Mouse (Mus musculus) lung, embryonic 15.5 days (tissue): ENCODE results near the gene Cyp3a44. TPM values are rescaled to one million over a fixed set of nuclear protein-coding genes. Genes with fewer than 3 reads are reported as not detected.
"Not testable (repeated sequence)": the region's sequence is repeated elsewhere in the genome, so short reads cannot be mapped to it uniquely, and the experiment has no call there.

Experiments
- ATAC-seq: fragments of 200-750 bp; cut with Nextera tagmentation; 2 replicates; pipeline ENCODE4 v1.8.0; 2017; ENCODE audit warnings: moderate number of reproducible peaks, borderline replicate concordance; ENCODE audit not compliant: low FRiP score, low TSS enrichment; ENCODE audit errors: extremely low read depth
- H3K27ac ChIP-seq: fragments of 300-500 bp; sonication (generic); 2 replicates; pipeline ENCODE4 v1.5.1; 2015; ENCODE audit warnings: moderate library complexity, mild to moderate bottlenecking, inconsistent platforms
- H3K27me3 ChIP-seq: fragments of 300-500 bp; sonication (generic); 2 replicates; pipeline ENCODE4 v1.6.1; 2015; ENCODE audit warnings: inconsistent platforms
- H3K36me3 ChIP-seq: fragments of 300-500 bp; sonication (generic); 2 replicates; pipeline ENCODE4 v1.6.1; 2015; ENCODE audit warnings: inconsistent platforms
- H3K4me1 ChIP-seq: fragments of 300-500 bp; sonication (generic); 2 replicates; pipeline ENCODE4 v1.6.1; 2015; ENCODE audit warnings: inconsistent platforms
- H3K4me2 ChIP-seq: fragments of 300-500 bp; sonication (generic); 2 replicates; pipeline ENCODE4 v1.6.1; 2015; ENCODE audit warnings: inconsistent platforms, mild to moderate bottlenecking, moderate library complexity
- H3K4me3 ChIP-seq: fragments of 300-500 bp; sonication (generic); 2 replicates; pipeline ENCODE4 v1.5.1; 2015; ENCODE audit warnings: mild to moderate bottlenecking, inconsistent platforms
- H3K9ac ChIP-seq: fragments of 300-500 bp; sonication (generic); 2 replicates; pipeline ENCODE4 v1.6.1; 2015; ENCODE audit warnings: inconsistent platforms
- H3K9me3 ChIP-seq: fragments of 300-500 bp; sonication (generic); 2 replicates; pipeline ENCODE4 v1.6.1; 2016; ENCODE audit warnings: inconsistent platforms
- WGBS: fragments of 180-500 bp; shearing (Covaris S2); methylation state at CpG from one replicate; pipeline ENCODE4 v1.1.7; 2015; 5-methylcytosine and 5-hydroxymethylcytosine counted together
- polyA plus RNA-seq: library from polyadenylated mRNA; unstranded; fragments of >200 nt; fragmentation: Nextera tagmentation; extraction: Ambion mirVana; gene quantifications from 2 replicates; pipeline ENCODE4 v1.2.1, GENCODE M21; 2015

The Cyp3a44 gene
- not detected in 2 replicates for polyA plus RNA-seq

DNA sequence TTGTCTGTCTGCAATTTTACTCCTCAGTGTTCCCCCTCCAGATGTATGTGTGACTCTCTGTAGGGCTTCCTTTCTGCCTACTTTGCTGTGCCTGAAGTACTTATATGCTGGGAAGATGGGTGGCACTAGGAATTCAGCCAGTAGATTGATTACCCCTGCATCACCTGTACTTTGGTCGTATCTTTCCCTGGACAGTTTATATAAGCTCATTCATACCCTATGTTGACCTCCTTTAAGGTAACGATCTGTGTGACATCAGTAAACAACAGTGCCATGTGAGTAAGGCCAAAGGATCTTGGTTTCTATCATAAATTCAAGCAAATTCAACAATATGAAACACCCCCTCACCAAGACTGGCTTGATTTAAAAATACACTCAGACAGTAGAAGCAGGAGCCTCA, at the start of gene Cyp3a44:
Gene Cyp3a44, minus strand, starts transcription at position 79 of the 400 bp plus-strand sequence.
- H3K27ac ChIP-seq, H3K4me3 ChIP-seq, H3K9me3 ChIP-seq, H3K4me1 ChIP-seq, H3K36me3 ChIP-seq, H3K4me2 ChIP-seq, H3K9ac ChIP-seq, ATAC-seq, H3K27me3 ChIP-seq: not testable (repeated sequence)
- 55% methylated on average over 2 of the region's 2 CpGs for WGBS

DNA sequence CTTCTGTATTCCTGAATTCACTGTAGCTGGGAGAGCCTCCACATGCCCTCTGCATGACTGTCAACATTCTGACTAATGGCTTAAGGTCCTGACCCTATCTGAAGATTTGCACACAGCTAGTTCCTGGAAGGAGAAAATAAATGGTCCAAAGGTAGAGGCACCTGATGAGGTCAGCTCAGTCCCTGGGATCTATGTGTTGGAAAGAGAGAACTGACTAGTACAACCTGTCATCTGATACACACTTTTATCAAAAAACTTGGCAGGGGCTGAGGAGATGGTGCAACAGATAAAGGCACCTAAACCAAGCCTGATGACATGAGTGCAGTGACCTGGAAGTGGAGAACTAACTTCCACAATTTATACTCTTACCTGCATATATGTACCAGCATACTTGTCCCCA, 5.4 kb downstream of the Cyp3a44 start:
- not testable (repeated sequence) for H3K36me3 ChIP-seq, ATAC-seq

DNA sequence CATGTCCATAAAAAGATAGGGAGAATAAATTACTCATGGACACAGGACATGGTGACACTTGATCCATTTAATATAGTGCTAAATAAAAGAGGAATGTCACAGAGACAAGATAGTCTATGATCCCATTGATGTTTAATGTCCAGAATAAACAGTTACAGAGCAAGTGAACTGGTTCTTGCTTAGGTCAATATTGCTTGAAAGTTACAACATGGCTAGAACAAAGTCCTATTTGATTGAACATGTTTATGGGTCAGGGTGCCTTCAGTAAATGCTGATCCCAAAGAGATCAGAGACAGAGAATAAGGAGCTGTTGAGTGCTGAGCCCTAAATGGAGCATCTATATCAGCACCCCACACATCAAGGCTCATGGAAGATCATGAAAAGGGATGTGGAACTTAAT, 12.4 kb downstream of the Cyp3a44 start:
- not testable (repeated sequence) for H3K4me3 ChIP-seq, H3K9me3 ChIP-seq, ATAC-seq, H3K27me3 ChIP-seq, H3K4me2 ChIP-seq, H3K36me3 ChIP-seq, H3K9ac ChIP-seq, H3K27ac ChIP-seq, H3K4me1 ChIP-seq

More for the DNA sequence above, 5.4 kb downstream of the Cyp3a44 start:
- not testable (repeated sequence) for H3K4me1 ChIP-seq, H3K27me3 ChIP-seq, H3K9ac ChIP-seq, H3K27ac ChIP-seq, H3K4me2 ChIP-seq, H3K9me3 ChIP-seq, H3K4me3 ChIP-seq

DNA sequence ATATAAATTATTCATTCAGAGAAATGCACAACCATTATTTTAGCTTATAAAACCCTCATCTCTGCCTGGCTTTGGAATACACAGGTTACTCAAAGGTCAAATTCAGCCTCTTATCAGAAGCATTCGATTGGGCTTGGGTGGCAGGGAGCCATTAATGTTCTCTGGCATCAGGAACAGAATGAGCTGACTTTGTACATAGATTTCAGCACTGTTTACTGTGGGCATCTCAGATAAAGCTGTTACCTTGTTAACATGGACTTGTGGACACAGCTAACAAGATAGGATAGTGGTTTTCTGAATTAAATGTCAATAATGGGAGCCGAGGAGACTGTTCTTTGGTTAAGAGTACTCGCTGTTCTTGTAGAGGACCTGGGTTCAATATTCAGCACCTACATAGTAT, 68.2 kb downstream of the Cyp3a44 start:
- 70% methylated on average over 3 of the region's 3 CpGs for WGBS
- H3K9ac ChIP-seq, H3K4me1 ChIP-seq, H3K36me3 ChIP-seq, H3K4me2 ChIP-seq, H3K27ac ChIP-seq, H3K27me3 ChIP-seq, ATAC-seq, H3K4me3 ChIP-seq, H3K9me3 ChIP-seq: not testable (repeated sequence)

Other genes starting within 250 kb of the Cyp3a44 start
- gene Cyp3a41b, start 221.1 kb downstream of the Cyp3a44 start, polyA plus RNA-seq = not detected in 2 replicates
- not detected in 2 replicates for gene Cyp3a41a, start 85.7 kb downstream of the Cyp3a44 start, polyA plus RNA-seq
- not detected in 2 replicates for gene Cyp3a11, start 74.1 kb upstream of the Cyp3a44 start, polyA plus RNA-seq
- gene Cyp3a25, start 203.7 kb upstream of the Cyp3a44 start, polyA plus RNA-seq = not detected in 2 replicates